Mouse (Mus musculus) mouse trophoblast stem cell (cell line): ENCODE results near the gene Med13l.
"Not testable (repeated sequence)": the region's sequence is repeated elsewhere in the genome, so short reads cannot be mapped to it uniquely, and the experiment has no call there.

ENCODE experiments used
- in situ Hi-C, 2 experiments: fragments of 300-500 bp; cut with MseI, MboI; formaldehyde crosslinking; loops; 2 replicates in 1 of 2; 3 replicates in 1 of 2; pipeline ENCODE4 v1.15.1; 2025

The Med13l gene

GRCm38 (mm10) chr5:118628211-118628610 lies 67.7 kb downstream of the Med13l start:
- in situ Hi-C loops = no loop called here

- in situ Hi-C loops = no loop called here
Observed at GRCm38 (mm10) chr5:118632346-118632745, 71.9 kb downstream of the Med13l start.

- in situ Hi-C loops = no loop called here
Observed at GRCm38 (mm10) chr5:118633106-118633505, 72.6 kb downstream of the Med13l start.

GRCm38 (mm10) chr5:118635476-118636187 lies 75.2 kb downstream of the Med13l start:
- in situ Hi-C loops = no loop called here

- in situ Hi-C loops = no loop called here
Observed at GRCm38 (mm10) chr5:118636399-118637369, 76.2 kb downstream of the Med13l start.

GRCm38 (mm10) chr5:118637931-118638330 lies 77.5 kb downstream of the Med13l start:
- in situ Hi-C loops = no loop called here

GRCm38 (mm10) chr5:118638534-118639109 lies 78.1 kb downstream of the Med13l start:
- in situ Hi-C loops = no loop called here

- in situ Hi-C loops = no loop called here
Observed at GRCm38 (mm10) chr5:118639117-118639707, 78.7 kb downstream of the Med13l start.

- in situ Hi-C loops = no loop called here
Observed at GRCm38 (mm10) chr5:118644041-118644440, 83.6 kb downstream of the Med13l start.

GRCm38 (mm10) chr5:118644511-118644910 lies 84.0 kb downstream of the Med13l start:
- in situ Hi-C loops = no loop called here

GRCm38 (mm10) chr5:118645196-118645805 lies 84.8 kb downstream of the Med13l start:
- in situ Hi-C loops = no loop called here

GRCm38 (mm10) chr5:118646897-118647296 lies 86.4 kb downstream of the Med13l start:
- in situ Hi-C loops = no loop called here

- in situ Hi-C loops = no loop called here
Observed at GRCm38 (mm10) chr5:118647384-118647783, 86.9 kb downstream of the Med13l start.

- in situ Hi-C loops = no loop called here
Observed at GRCm38 (mm10) chr5:118649215-118650006, 88.9 kb downstream of the Med13l start.

GRCm38 (mm10) chr5:118650007-118650548 lies 89.6 kb downstream of the Med13l start:
- in situ Hi-C loops = no loop called here

GRCm38 (mm10) chr5:118650746-118651145 lies 90.3 kb downstream of the Med13l start:
- in situ Hi-C loops = no loop called here

- in situ Hi-C loops = no loop called here
Observed at GRCm38 (mm10) chr5:118652611-118653010, 92.1 kb downstream of the Med13l start.

GRCm38 (mm10) chr5:118653119-118653518 lies 92.6 kb downstream of the Med13l start:
- in situ Hi-C loops = not testable (repeated sequence)

GRCm38 (mm10) chr5:118654599-118654998 lies 94.1 kb downstream of the Med13l start:
- in situ Hi-C loops = no loop called here

- in situ Hi-C loops = no loop called here
Observed at GRCm38 (mm10) chr5:118655025-118655424, 94.5 kb downstream of the Med13l start.
